Mouse (Mus musculus) large intestine, adult 2 months (tissue): ENCODE data around the gene Bckdk. TPM values are rescaled to one million over a fixed set of nuclear protein-coding genes. Genes with fewer than 3 reads are reported as not detected.
A peak's percentile ranks its signal among the peaks of the same experiment; 100 is the strongest.
"Not testable (repeated sequence)": the region's sequence is repeated elsewhere in the genome, so short reads cannot be mapped to it uniquely, and the experiment has no call there.

ENCODE experiments used
- DNase-seq: peaks from one replicate; pipeline ENCODE4 v3.0.0-alpha.2; 2012; ENCODE audit warnings: low read depth, low spot score
- WGBS: fragments of 180-500 bp; shearing (Covaris S2); methylation state at CpG from one replicate; pipeline ENCODE4 v1.1.7; 2018; 5-methylcytosine and 5-hydroxymethylcytosine counted together
- polyA plus RNA-seq: library from polyadenylated mRNA; depleted of rRNA; stranded (reverse); fragments of >200 nt; gene quantifications from 2 replicates; pipeline ENCODE4 v1.2.3, GENCODE M21; 2012

Bckdk gene
- polyA plus RNA-seq, 1 experiment = 82.2 TPM

GRCm38 (mm10) chr7:127894480-127894879 lies 9.4 kb upstream of the Bckdk start:
- DNase-seq = no peak
- 44% methylated on average over 5 of the region's 5 CpGs for WGBS

- DNase-seq = peak; percentile 85
- whole genome bisulfite sequencing = 1% methylated on average over 26 of the region's 26 CpGs
Observed at GRCm38 (mm10) chr7:127895442-127895841, 8.4 kb upstream of the Bckdk start, which contains the start of the genes Gm21974 and Vkorc1. TSS of gene Gm21974 (minus strand) at chr7:127895454. TSS of gene Vkorc1 (minus strand) at chr7:127895617.

- 51% methylated on average over 7 of the region's 7 CpGs for WGBS
- not testable (repeated sequence) for DNase-seq
Observed at GRCm38 (mm10) chr7:127895891-127896290, 8.0 kb upstream of the Bckdk start.

GRCm38 (mm10) chr7:127896384-127896783 lies 7.5 kb upstream of the Bckdk start:
- WGBS = 63% methylated on average over 13 of the region's 13 CpGs
- DNase-seq = no peak

- no peak for DNase-seq
- 90% methylated on average over 7 of the region's 7 CpGs for WGBS
Observed at GRCm38 (mm10) chr7:127897542-127897941, 6.3 kb upstream of the Bckdk start.

GRCm38 (mm10) chr7:127898179-127898956 lies 5.5 kb upstream of the Bckdk start:
- WGBS = 34% methylated on average over 10 of the region's 10 CpGs
- no peak for DNase-seq

GRCm38 (mm10) chr7:127899997-127900396 lies 3.9 kb upstream of the Bckdk start:
- 19% methylated on average over 7 of the region's 7 CpGs for WGBS
- no peak for DNase-seq

GRCm38 (mm10) chr7:127901772-127902171 lies 2.1 kb upstream of the Bckdk start:
- no peak for DNase-seq
- 93% methylated on average over 2 of the region's 2 CpGs for WGBS

GRCm38 (mm10) chr7:127907939-127908338 lies 4.1 kb downstream of the Bckdk start:
- WGBS = 93% methylated on average over 12 of the region's 12 CpGs
- DNase-seq = no peak

GRCm38 (mm10) chr7:127908656-127909055 lies 4.8 kb downstream of the Bckdk start:
- whole genome bisulfite sequencing = 75% methylated on average over 4 of the region's 4 CpGs

GRCm38 (mm10) chr7:127912190-127912871 lies 8.4 kb downstream of the Bckdk start, which contains the start of gene Kat8:
TSS of gene Kat8 (plus strand) at chr7:127912516.
- WGBS = under 1% methylated on average over 40 of the region's 40 CpGs
- DNase-seq = no peak

More at GRCm38 (mm10) chr7:127908656-127909055, 4.8 kb downstream of the Bckdk start:
- no peak for DNase-seq

- no peak for DNase-seq
- WGBS = 6% methylated on average over 4 of the region's 4 CpGs
Observed at GRCm38 (mm10) chr7:127912938-127913337, 9.1 kb downstream of the Bckdk start.

- no peak for DNase-seq
- 79% methylated on average over 12 of the region's 12 CpGs for WGBS
Observed at GRCm38 (mm10) chr7:127915293-127915692, 11.4 kb downstream of the Bckdk start.

GRCm38 (mm10) chr7:127918203-127918602 lies 14.3 kb downstream of the Bckdk start:
- 48% methylated on average over 3 of the region's 3 CpGs for whole genome bisulfite sequencing
- no peak for DNase-seq

GRCm38 (mm10) chr7:127919290-127919689 lies 15.4 kb downstream of the Bckdk start:
- 81% methylated on average over 7 of the region's 7 CpGs for WGBS
- DNase-seq = no peak

- DNase-seq = no peak
Observed at GRCm38 (mm10) chr7:127921516-127921915, 17.6 kb downstream of the Bckdk start.

GRCm38 (mm10) chr7:127922451-127923275 lies 18.8 kb downstream of the Bckdk start:
- DNase-seq = no peak

More at GRCm38 (mm10) chr7:127921516-127921915, 17.6 kb downstream of the Bckdk start:
- WGBS = 47% methylated on average over 8 of the region's 8 CpGs

GRCm38 (mm10) chr7:127923714-127924113 lies 19.8 kb downstream of the Bckdk start:
- no peak for DNase-seq
- WGBS = 35% methylated on average over 5 of the region's 5 CpGs

More at GRCm38 (mm10) chr7:127922451-127923275, 18.8 kb downstream of the Bckdk start:
- 21% methylated on average over 6 of the region's 6 CpGs for WGBS

GRCm38 (mm10) chr7:127925252-127925651 lies 21.4 kb downstream of the Bckdk start:
- WGBS = 37% methylated on average over 5 of the region's 5 CpGs
- no peak for DNase-seq

- no peak for DNase-seq
- 49% methylated on average over 8 of the region's 8 CpGs for WGBS
Observed at GRCm38 (mm10) chr7:127926066-127926465, 22.2 kb downstream of the Bckdk start.
